8 mouse cellular contexts compared by ENCODE assay signal in genomic region chr4:152151966-152152544, GRCm38 (mm10). TPM values are rescaled to one million over a fixed set of nuclear protein-coding genes. Genes with fewer than 3 reads are reported as not detected.
DNase-seq lines count a peak whose midpoint lies in the region; ATAC-seq and TF ChIP-seq lines count a peak whose summit lies in the region.

Gene Espn, minus strand, starts transcription at chr4:152152371.

- no peak for TF ChIP-seq CTCF in brain, embryonic 14.5 days (IDR thresholded peaks at IDR 0.05; ENCODE audit: borderline replicate concordance, extremely low read depth, insufficient read depth, insufficient read length)

- no peaks in the 10 kb centered on the region for H3K36me3 ChIP-seq in ES-E14 (ENCODE audit: control insufficient read depth, insufficient read depth, low read length, poor library complexity, severe bottlenecking)
- no peaks in the 10 kb centered on the region for H3K36me3 ChIP-seq in heart, embryonic 14.5 days (ENCODE audit: control insufficient read depth, insufficient read depth, low read length)
- no peaks in the 10 kb centered on the region for H3K36me3 ChIP-seq in stomach, embryonic 16.5 days (ENCODE audit: control insufficient read depth, insufficient read depth, low read length)

- H3K27ac ChIP-seq in ES-E14 (ENCODE audit: insufficient read depth, low read depth, low read length, poor library complexity, severe bottlenecking): no peak within 1 kb of the TSS
- H3K27ac ChIP-seq in heart, embryonic 14.5 days (replicated peaks in 1 of 2; ENCODE audit: control insufficient read depth in 1 of 2, insufficient read depth in 1 of 2, low read depth in 2 of 2, low read length in 2 of 2): no peak within 1 kb of the TSS
- no peak within 1 kb of the TSS for H3K27ac ChIP-seq in stomach, embryonic 16.5 days (ENCODE audit: low read length)

- in situ Hi-C loops in ES-E14 (cut with MboI; ENCODE audit: low sequenced_read_pairs in 2 of 2, unreplicated experiment in 2 of 2): no loop called here

- H3K9me3 ChIP-seq in ES-E14 (ENCODE audit: control insufficient read depth, insufficient read depth, low read depth, low read length): no peaks in the 10 kb centered on the region
- no peaks in the 10 kb centered on the region for H3K9me3 ChIP-seq in heart, embryonic 14.5 days (ENCODE audit: control insufficient read depth, low read length)
- H3K9me3 ChIP-seq in stomach, embryonic 16.5 days (replicated peaks; ENCODE audit: control insufficient read depth, low read length): no peaks in the 10 kb centered on the region

- H3K27me3 ChIP-seq in heart, embryonic 14.5 days (ENCODE audit: control insufficient read depth, insufficient read depth, low read length): peaks cover 56% of the 10 kb centered on the region
- peaks cover 22% of the 10 kb centered on the region for H3K27me3 ChIP-seq in stomach, embryonic 16.5 days (ENCODE audit: control insufficient read depth, insufficient read depth, low read length)

- ATAC-seq in heart, embryonic 14.5 days (ENCODE audit: insufficient number of reproducible peaks, insufficient read depth, low FRiP score, low read depth): peak; percentile 74
- ATAC-seq in megakaryocyte progenitor cell, adult 5-6 weeks (replicated peaks; ENCODE audit: poor library complexity): peak; percentile 58
- peak; percentile 70; the same call in 1 of the 2 replicates for ATAC-seq in stomach, embryonic 16.5 days (ENCODE audit: insufficient read depth, low FRiP score)

- no peak for DNase-seq in ES-E14 (ENCODE audit: low read depth, low spot score)
- peak; percentile 74 for DNase-seq in brain, embryonic 14.5 days (ENCODE audit: low read depth)
- DNase-seq in kidney, postnatal 4 days: peak; percentile 84 to 89
- no peak for DNase-seq in cerebellum, adult 9-10 months
- DNase-seq in layer of hippocampus, postnatal 25 days (ENCODE audit: extremely low spot score in 1 of 2, low spot score in 1 of 2): no peak

- no peak for TF ChIP-seq POLR2A in brain, embryonic 14.5 days (IDR thresholded peaks at IDR 0.05; ENCODE audit: borderline replicate concordance, extremely low read depth, insufficient read depth, insufficient read length, poor library complexity, severe bottlenecking)

- under 1% methylated on average over 54 of the region's 57 CpGs for WGBS in heart, embryonic 14.5 days
- WGBS in stomach, embryonic 16.5 days: 1% methylated on average over 57 of the region's 57 CpGs

- peak within 1 kb of the TSS; percentile 42 for H3K9ac ChIP-seq in ES-E14 (ENCODE audit: insufficient read depth, low read depth, low read length, poor library complexity, severe bottlenecking)
- peak within 1 kb of the TSS; percentile 56; the same call in 1 of the 2 replicates for H3K9ac ChIP-seq in heart, embryonic 14.5 days (ENCODE audit: low read length)
- H3K9ac ChIP-seq in stomach, embryonic 16.5 days (ENCODE audit: low read length): peak within 1 kb of the TSS; percentile 62

- peak within 1 kb of the TSS; percentile 80 for H3K4me2 ChIP-seq in heart, embryonic 14.5 days (ENCODE audit: low read length)
- H3K4me2 ChIP-seq in stomach, embryonic 16.5 days (ENCODE audit: low read depth, low read length): peak within 1 kb of the TSS; percentile 64

- H3K4me1 ChIP-seq in ES-E14 (ENCODE audit: control insufficient read depth in 2 of 2, insufficient read depth in 2 of 2, low read length in 2 of 2, poor library complexity in 1 of 2): peaks cover 0 to 2% of the 10 kb centered on the region in 2 experiments; a peak in 1 of 4 replicates
- H3K4me1 ChIP-seq in heart, embryonic 14.5 days (ENCODE audit: control insufficient read depth in 2 of 2, insufficient read depth in 2 of 2, low read length in 2 of 2): peaks cover 0 to 14% of the 10 kb centered on the region in 2 experiments; a peak in 3 of 4 replicates
- H3K4me1 ChIP-seq in stomach, embryonic 16.5 days (ENCODE audit: control insufficient read depth, insufficient read depth, low read length): peaks cover 11% of the 10 kb centered on the region

- peak within 1 kb of the TSS; percentile 74 to 79 for H3K4me3 ChIP-seq in ES-E14 (ENCODE audit: insufficient read depth in 1 of 2, low read depth in 1 of 2, low read length in 2 of 2, poor library complexity in 1 of 2, severe bottlenecking in 1 of 2)
- H3K4me3 ChIP-seq in heart, embryonic 14.5 days (ENCODE audit: control insufficient read depth in 1 of 2, insufficient read depth in 1 of 2, low read depth in 1 of 2, low read length in 2 of 2): peak within 1 kb of the TSS; percentile 44 to 50
- H3K4me3 ChIP-seq in stomach, embryonic 16.5 days (replicated peaks; ENCODE audit: low read length): peak within 1 kb of the TSS; percentile 50

TF ChIP-seq in ES-E14, 5 proteins besides CTCF, POLR2A, EP300 and RAD21:
- TF ChIP-seq MAFK (IDR thresholded peaks at IDR 0.05; ENCODE audit: insufficient read depth, low read depth, low read length) (no peak), ZNF384 (IDR thresholded peaks at IDR 0.05; ENCODE audit: low read depth, low read length) (no peak), CHD2 (IDR thresholded peaks at IDR 0.05; ENCODE audit: low read depth, low read length) (no peak), ZC3H11A (IDR thresholded peaks at IDR 0.05; ENCODE audit: borderline replicate concordance, low read depth, low read length) (no peak), HCFC1 (IDR thresholded peaks at IDR 0.05; ENCODE audit: borderline replicate concordance, insufficient read depth, low read length) (no peak)

RNA-seq across cellular contexts. Expression of gene Espn, which starts in this region (rescaled TPM):
- total RNA-seq in ES-E14 (2012; rRNA removed): 5.6 and 6.6 TPM in 2 replicates
- polyA plus RNA-seq in brain, embryonic 14.5 days (2012; rRNA removed): 0.38 and 0.48 TPM in 2 replicates
- polyA plus RNA-seq in heart, embryonic 14.5 days (2014; fragmentation: Nextera tagmentation; extraction: Ambion mirVana): 0.63 and 0.76 TPM in 2 replicates
- total RNA-seq in megakaryocyte progenitor cell, adult 5-6 weeks (2015): 1.1 and 1.3 TPM in 2 replicates
- total RNA-seq in megakaryocyte progenitor cell, adult 5-6 weeks (2017): 0.91 TPM in 1 of 2 replicates, not detected in the other
- polyA plus RNA-seq in stomach, embryonic 16.5 days (2015; fragmentation: Nextera tagmentation; extraction: Ambion mirVana): 8.6 and 9.1 TPM in 2 replicates
- total RNA-seq in layer of hippocampus, postnatal 25 days (2021): 1 to 10 TPM; 1.3 to 1.4 TPM

Comparison
In these comparisons a context has a peak if more than half of its experiments do, and no peak if none do; other contexts are left out.
1. Peak in DNase-seq in brain, embryonic 14.5 days; RNA of the gene not detected or under 1 TPM.
2. Peak in ATAC-seq, H3K4me3 ChIP-seq, H3K9ac ChIP-seq and H3K4me2 ChIP-seq in heart, embryonic 14.5 days; RNA of the gene not detected or under 1 TPM.
3. DNase-seq: peak in kidney, postnatal 4 days (2 of 2); none in ES-E14 (single experiment), cerebellum, adult 9-10 months (single experiment) and layer of hippocampus, postnatal 25 days (0 of 2).
4. Peak in every context shown above with its lines, with median percentiles within 50 percentile points of each other: H3K4me3 ChIP-seq, H3K9ac ChIP-seq and ATAC-seq.